Mouse (Mus musculus) midbrain, embryonic 14.5 days (tissue): Measurements from ENCODE around the gene 4930426L09Rik. TPM values are rescaled to one million over a fixed set of nuclear protein-coding genes. Genes with fewer than 3 reads are reported as not detected.

Experiments
- ATAC-seq: fragments of 200-750 bp; cut with Nextera tagmentation; 2 replicates; pipeline ENCODE4 v1.8.0; 2017; ENCODE audit warnings: moderate number of reproducible peaks, moderate library complexity; ENCODE audit not compliant: low FRiP score, low TSS enrichment
- DNase-seq: peaks from one replicate; pipeline ENCODE4 v3.0.0-alpha.2; 2015
- H3K27ac ChIP-seq: fragments of 300-500 bp; sonication (generic); replicated peaks from 2 replicates; pipeline ENCODE4 v1.5.1; 2014; ENCODE audit warnings: mild to moderate bottlenecking, low read depth, low read length, moderate library complexity
- H3K27me3 ChIP-seq: fragments of 300-500 bp; sonication (generic); 2 replicates; pipeline ENCODE4 v1.6.1; 2014; ENCODE audit warnings: low read length, control low read depth, mixed read lengths; ENCODE audit not compliant: control insufficient read depth, insufficient read depth
- H3K36me3 ChIP-seq: fragments of 300-500 bp; sonication (generic); 2 replicates; pipeline ENCODE4 v1.6.1; 2014; ENCODE audit warnings: low read length, control low read depth; ENCODE audit not compliant: control insufficient read depth, insufficient read depth
- H3K4me1 ChIP-seq: fragments of 300-500 bp; sonication (generic); 2 replicates; pipeline ENCODE4 v1.6.1; 2014; ENCODE audit warnings: mild to moderate bottlenecking, antibody characterized with exemption, low read length, control low read depth; ENCODE audit not compliant: control insufficient read depth, insufficient read depth
- H3K4me2 ChIP-seq: fragments of 300-500 bp; sonication (generic); 2 replicates; pipeline ENCODE4 v1.6.1; 2014; ENCODE audit warnings: mild to moderate bottlenecking, low read length, moderate library complexity
- H3K4me3 ChIP-seq: fragments of 300-500 bp; sonication (generic); replicated peaks from 2 replicates; pipeline ENCODE4 v1.5.1; 2014; ENCODE audit warnings: low read depth, low read length
- H3K9ac ChIP-seq: fragments of 300-500 bp; sonication (generic); replicated peaks from 2 replicates; pipeline ENCODE4 v1.6.1; 2014; ENCODE audit warnings: mild to moderate bottlenecking, low read length, moderate library complexity
- H3K9me3 ChIP-seq: fragments of 300-500 bp; sonication (generic); 2 replicates; pipeline ENCODE4 v1.6.1; 2016; ENCODE audit warnings: low read length, control low read depth, mixed read lengths; ENCODE audit not compliant: control insufficient read depth
- WGBS: fragments of 180-500 bp; shearing (Covaris S2); extraction: QIAGEN DNeasy Blood & Tissue Kit; methylation state at CpG from one replicate; pipeline ENCODE4 v1.1.7; 2014; 5-methylcytosine and 5-hydroxymethylcytosine counted together
- polyA plus RNA-seq: library from polyadenylated mRNA; unstranded; fragments of >200 nt; fragmentation: Nextera tagmentation; extraction: Ambion mirVana; gene quantifications from 2 replicates; pipeline ENCODE4 v1.2.1, GENCODE M21; 2014

The 4930426L09Rik gene
- polyA plus RNA-seq, 1 experiment from 2014 or later = 0.47 TPM

- Histone ChIP-seq H3K4me1 (no peaks in the 10 kb centered on the region), H3K27ac (no peak overlapping the region), H3K9ac (no peak overlapping the region), H3K4me2 (no peak overlapping the region), H3K27me3 (no peaks in the 10 kb centered on the region), H3K9me3 (peaks cover 9% of the 10 kb centered on the region), H3K4me3 (no peak overlapping the region), H3K36me3 (no peaks in the 10 kb centered on the region)
- WGBS = 84% methylated on average over 10 of the region's 10 CpGs
- no peak for ATAC-seq
- DNase-seq = no peak
Observed at GRCm38 (mm10) chr2:18977201-18977805, 20.8 kb upstream of the 4930426L09Rik start.

GRCm38 (mm10) chr2:18979046-18979445 is 19.1 kb upstream of the 4930426L09Rik start:
- Histone ChIP-seq H3K27me3 (no peaks in the 10 kb centered on the region), H3K4me1 (no peaks in the 10 kb centered on the region), H3K4me2 (no peak overlapping the region), H3K27ac (no peak overlapping the region), H3K9ac (no peak overlapping the region), H3K9me3 (no peaks in the 10 kb centered on the region), H3K4me3 (no peak overlapping the region), H3K36me3 (no peaks in the 10 kb centered on the region)
- ATAC-seq (no peak), DNase-seq (no peak)
- WGBS = 89% methylated on average over 4 of the region's 4 CpGs

DNA sequence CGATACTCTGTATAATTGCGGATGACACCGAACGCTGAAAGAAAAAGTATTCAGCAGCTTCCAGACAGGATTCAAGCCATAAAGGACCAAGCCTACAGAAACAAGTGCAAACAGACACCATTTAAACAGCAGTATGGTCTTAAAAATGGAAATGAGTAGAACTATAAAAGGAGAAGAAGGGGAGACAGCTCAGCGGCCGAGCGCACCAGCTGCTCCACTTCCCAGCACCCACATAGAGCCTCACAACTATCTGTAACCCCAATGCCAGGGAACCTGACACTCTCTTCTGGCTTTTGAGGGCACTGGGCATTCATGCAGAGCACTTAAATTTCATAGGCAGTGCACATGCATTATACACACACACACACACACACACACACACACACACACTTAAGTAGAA is 18.5 kb upstream of the 4930426L09Rik start:
- no peak overlapping the region for H3K9ac ChIP-seq
- no peak for ATAC-seq
- DNase-seq = no peak
- no peak overlapping the region for H3K4me2 ChIP-seq
- WGBS = 70% methylated on average over 7 of the region's 7 CpGs
- H3K27me3 ChIP-seq = no peaks in the 10 kb centered on the region
- no peaks in the 10 kb centered on the region for H3K9me3 ChIP-seq
- no peaks in the 10 kb centered on the region for H3K4me1 ChIP-seq
- no peaks in the 10 kb centered on the region for H3K36me3 ChIP-seq
- no peak overlapping the region for H3K27ac ChIP-seq
- no peak overlapping the region for H3K4me3 ChIP-seq

- Histone ChIP-seq H3K27me3 (no peaks in the 10 kb centered on the region), H3K4me1 (no peaks in the 10 kb centered on the region), H3K9ac (no peak overlapping the region), H3K4me3 (no peak overlapping the region), H3K27ac (no peak overlapping the region), H3K9me3 (no peaks in the 10 kb centered on the region; the same call in 1 of the 2 replicates), H3K36me3 (no peaks in the 10 kb centered on the region), H3K4me2 (no peak overlapping the region)
- no peak for ATAC-seq
- 85% methylated on average over 6 of the region's 6 CpGs for WGBS
- DNase-seq = no peak
Observed at GRCm38 (mm10) chr2:18982581-18982980, 15.6 kb upstream of the 4930426L09Rik start.

GRCm38 (mm10) chr2:18983546-18983945 is 14.6 kb upstream of the 4930426L09Rik start:
- no peaks in the 10 kb centered on the region for H3K36me3 ChIP-seq

DNA sequence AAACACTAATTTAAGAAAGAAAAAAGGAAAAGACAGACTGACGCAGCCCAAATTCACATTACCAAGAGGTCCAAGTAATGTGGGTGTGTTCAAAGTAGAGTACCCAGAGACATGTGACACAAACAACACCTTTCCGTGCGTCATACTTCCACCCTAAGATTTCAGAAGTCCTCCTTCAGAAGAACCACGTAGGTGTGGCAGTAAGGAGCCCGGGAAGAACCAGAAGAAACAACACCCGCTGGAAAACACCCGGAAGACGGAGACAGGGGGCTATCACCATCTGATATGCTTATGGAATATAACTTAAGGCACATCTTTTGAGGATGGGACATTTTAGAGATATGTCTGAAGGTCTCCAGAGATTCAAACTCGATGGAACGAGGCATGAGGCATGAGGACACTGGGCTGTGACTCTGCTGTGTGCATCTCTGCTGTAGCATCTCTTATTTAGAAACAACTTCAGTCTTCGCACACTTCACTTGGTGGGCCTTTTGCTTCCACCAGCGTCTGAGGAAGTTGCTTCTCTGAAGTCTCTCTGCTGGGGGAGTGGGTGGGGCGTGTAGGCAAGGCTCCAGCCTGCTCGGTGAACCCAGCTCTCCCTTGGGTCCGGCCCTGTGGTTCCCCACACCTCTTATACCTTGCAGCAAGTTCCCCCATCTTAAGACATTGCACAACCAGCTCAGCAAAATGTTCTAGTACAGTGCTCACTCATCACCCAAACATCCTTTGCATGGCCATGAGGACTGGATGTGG is 13.9 kb upstream of the 4930426L09Rik start:
- Histone ChIP-seq H3K4me2 (no peak overlapping the region), H3K9ac (no peak overlapping the region), H3K9me3 (no peaks in the 10 kb centered on the region; the same call in 1 of the 2 replicates), H3K27me3 (no peaks in the 10 kb centered on the region), H3K4me1 (no peaks in the 10 kb centered on the region), H3K36me3 (no peaks in the 10 kb centered on the region), H3K4me3 (no peak overlapping the region), H3K27ac (no peak overlapping the region)
- no peak for DNase-seq
- WGBS = 94% methylated on average over 15 of the region's 15 CpGs
- no peak for ATAC-seq

More at GRCm38 (mm10) chr2:18983546-18983945, 14.6 kb upstream of the 4930426L09Rik start:
- ATAC-seq (no peak), DNase-seq (no peak)
- no peaks in the 10 kb centered on the region; the same call in 1 of the 2 replicates for H3K9me3 ChIP-seq
- H3K4me1 ChIP-seq = no peaks in the 10 kb centered on the region
- H3K9ac ChIP-seq = no peak overlapping the region
- H3K4me2 ChIP-seq = no peak overlapping the region
- no peak overlapping the region for H3K4me3 ChIP-seq
- no peak overlapping the region for H3K27ac ChIP-seq
- H3K27me3 ChIP-seq = no peaks in the 10 kb centered on the region

- Histone ChIP-seq H3K4me2 (no peak overlapping the region), H3K9me3 (no peaks in the 10 kb centered on the region; the same call in 1 of the 2 replicates), H3K27ac (no peak overlapping the region), H3K4me3 (no peak overlapping the region), H3K27me3 (no peaks in the 10 kb centered on the region), H3K4me1 (no peaks in the 10 kb centered on the region), H3K9ac (no peak overlapping the region), H3K36me3 (no peaks in the 10 kb centered on the region)
- no peak for ATAC-seq
- no peak for DNase-seq
- 79% methylated on average over 3 of the region's 3 CpGs for WGBS
Observed at GRCm38 (mm10) chr2:18985506-18985905, 12.6 kb upstream of the 4930426L09Rik start.

DNA sequence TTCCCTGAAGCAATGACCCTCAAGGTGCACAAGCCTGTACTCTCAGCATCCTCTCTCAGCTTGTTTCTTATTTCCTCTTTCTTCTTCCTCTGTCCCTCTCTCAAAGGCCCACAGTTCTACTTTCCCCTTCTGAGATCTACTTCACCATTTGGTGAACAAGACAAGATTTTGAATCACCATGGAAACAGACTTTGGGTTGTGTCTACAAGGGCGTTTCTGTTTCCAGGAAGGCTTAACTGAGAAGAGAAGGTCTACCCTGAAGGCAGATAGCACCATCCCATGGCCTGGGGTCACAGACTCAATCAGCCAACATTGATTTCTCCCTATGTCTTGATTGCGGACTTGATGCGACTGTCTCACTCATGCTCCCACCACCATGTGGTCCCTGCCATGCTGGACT is 9.3 kb upstream of the 4930426L09Rik start:
- Histone ChIP-seq H3K4me1 (no peaks in the 10 kb centered on the region), H3K36me3 (no peaks in the 10 kb centered on the region), H3K9ac (no peak overlapping the region), H3K4me2 (no peak overlapping the region), H3K27me3 (no peaks in the 10 kb centered on the region), H3K9me3 (peaks cover 4% of the 10 kb centered on the region; the same call in 1 of the 2 replicates), H3K27ac (no peak overlapping the region), H3K4me3 (no peak overlapping the region)
- DNase-seq = no peak
- 87% methylated on average over 3 of the region's 3 CpGs for WGBS
- ATAC-seq = no peak
